Mouse (Mus musculus) embryonic fibroblast, embryonic 13.5 days (primary cell): ENCODE measurements around the gene Scamp2. TPM values are rescaled to one million over a fixed set of nuclear protein-coding genes. Genes with fewer than 3 reads are reported as not detected.
A peak's percentile ranks its signal among the peaks of the same experiment; 100 is the strongest.

ENCODE experiments used
- H3K27ac ChIP-seq: 2 replicates; pipeline ENCODE4 v1.5.1; 2012; ENCODE audit warnings: low read length, control low read depth, inconsistent platforms; ENCODE audit not compliant: insufficient read depth
- H3K4me1 ChIP-seq: 2 replicates; pipeline ENCODE4 v1.6.1; 2011; ENCODE audit warnings: low read length; ENCODE audit not compliant: control insufficient read depth, insufficient read depth
- H3K4me3 ChIP-seq: 2 replicates; pipeline ENCODE4 v1.5.1; 2011; ENCODE audit warnings: mild to moderate bottlenecking, control low read depth, low read length; ENCODE audit not compliant: insufficient read depth
- CTCF ChIP-seq: IDR thresholded peaks from 2 replicates; pipeline ENCODE4 v1.5.1; 2011; ENCODE audit warnings: mild to moderate bottlenecking, control low read depth, low read length, moderate library complexity, borderline replicate concordance; ENCODE audit not compliant: insufficient read depth
- POLR2A ChIP-seq: IDR thresholded peaks from 2 replicates; pipeline ENCODE4 v1.6.1; 2011; ENCODE audit warnings: low read depth, mild to moderate bottlenecking, control low read depth, low read length, moderate library complexity
- polyA plus RNA-seq: library from polyadenylated mRNA; stranded (reverse); fragments of >200 nt; gene quantifications from 2 replicates; pipeline ENCODE4 v1.2.4, GENCODE M21; 2011; ENCODE audit warnings: low read depth; ENCODE audit not compliant: missing spikeins, insufficient read length

Gene Scamp2
- polyA plus RNA-seq, 1 experiment: 38.2 TPM

DNA sequence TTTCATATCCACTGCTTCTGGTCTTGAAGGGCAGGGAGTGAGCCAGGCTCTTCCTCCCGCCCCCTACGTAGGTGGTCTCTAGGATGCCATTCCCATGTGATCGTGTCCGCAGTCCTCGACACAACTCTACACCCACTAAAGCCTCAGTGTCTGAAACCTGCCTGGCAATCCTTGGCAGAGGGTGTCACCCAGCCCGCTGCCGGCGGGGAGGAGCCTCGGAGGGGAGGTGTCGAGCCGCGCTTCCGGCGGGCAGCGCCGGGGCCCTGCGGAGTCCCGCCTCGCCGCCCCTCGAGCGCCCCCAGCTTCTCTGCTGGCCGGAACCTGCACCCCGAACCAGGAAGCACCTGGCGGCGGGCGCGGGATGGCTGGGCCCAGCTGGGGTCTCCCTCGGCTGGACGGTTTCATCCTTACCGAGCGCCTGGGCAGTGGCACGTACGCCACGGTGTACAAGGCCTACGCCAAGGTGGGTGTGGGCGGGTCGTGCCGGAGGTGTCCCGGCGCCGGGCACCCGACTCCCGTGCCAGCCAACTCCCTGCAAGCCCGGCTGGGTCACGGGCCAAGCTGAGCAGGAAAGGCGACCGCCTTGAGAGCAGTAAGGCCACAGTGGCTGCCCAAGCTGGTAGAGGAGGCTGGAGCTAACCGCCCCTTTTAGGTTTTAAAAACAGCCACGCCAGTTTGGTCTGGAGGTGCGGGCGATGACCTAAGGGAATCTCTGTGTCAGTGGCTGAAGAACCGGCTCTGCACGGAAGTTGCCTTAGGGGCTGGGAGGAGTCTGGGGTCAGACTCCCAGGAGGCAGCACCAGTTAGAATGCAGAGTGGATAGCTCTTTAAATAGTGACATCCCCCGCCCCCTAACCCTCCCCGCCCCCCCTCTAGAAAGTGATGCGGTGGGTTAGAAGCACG, 28.7 kb downstream of the Scamp2 start, which contains the start of gene Ulk3:
Gene Ulk3, plus strand, starts transcription at position 229 of the 903 bp plus-strand sequence.
- Histone ChIP-seq H3K27ac (peak within 1 kb of the TSS; percentile 65), H3K4me3 (peak within 1 kb of the TSS; percentile 52)
- peak; percentile 64 for TF ChIP-seq POLR2A
- TF ChIP-seq CTCF: no peak

DNA sequence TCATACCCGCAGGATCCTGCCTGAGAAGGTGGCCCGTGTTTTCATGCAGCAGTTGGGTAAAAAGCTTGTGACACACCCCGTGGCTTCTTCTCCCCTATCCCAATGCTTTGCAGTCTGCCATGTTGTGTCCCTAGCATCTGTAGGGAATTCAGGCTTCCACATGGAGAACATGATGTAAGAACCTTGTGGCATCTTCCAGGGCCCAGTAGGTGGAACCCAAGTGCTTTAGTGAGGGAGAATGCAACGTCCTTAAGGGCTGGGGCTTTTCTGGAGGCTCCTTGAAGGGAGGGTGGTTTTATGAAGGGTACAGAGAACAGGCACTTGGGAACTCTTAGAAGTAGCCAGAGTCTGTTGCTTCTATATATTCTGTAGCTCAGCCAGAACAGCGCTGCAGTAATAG, 30.0 kb downstream of the Scamp2 start:
- H3K27ac ChIP-seq: no peak overlapping the region
- H3K4me3 ChIP-seq: peak overlapping the region; percentile 52; the same call in 1 of the 2 replicates
- H3K4me1 ChIP-seq: no peaks in the 10 kb centered on the region
- TF ChIP-seq CTCF (no peak), POLR2A (peak; percentile 29; the same call in 1 of the 2 replicates)

More for the DNA sequence above, 28.7 kb downstream of the Scamp2 start, which contains the start of gene Ulk3:
- H3K4me1 ChIP-seq: no peaks in the 10 kb centered on the region

DNA sequence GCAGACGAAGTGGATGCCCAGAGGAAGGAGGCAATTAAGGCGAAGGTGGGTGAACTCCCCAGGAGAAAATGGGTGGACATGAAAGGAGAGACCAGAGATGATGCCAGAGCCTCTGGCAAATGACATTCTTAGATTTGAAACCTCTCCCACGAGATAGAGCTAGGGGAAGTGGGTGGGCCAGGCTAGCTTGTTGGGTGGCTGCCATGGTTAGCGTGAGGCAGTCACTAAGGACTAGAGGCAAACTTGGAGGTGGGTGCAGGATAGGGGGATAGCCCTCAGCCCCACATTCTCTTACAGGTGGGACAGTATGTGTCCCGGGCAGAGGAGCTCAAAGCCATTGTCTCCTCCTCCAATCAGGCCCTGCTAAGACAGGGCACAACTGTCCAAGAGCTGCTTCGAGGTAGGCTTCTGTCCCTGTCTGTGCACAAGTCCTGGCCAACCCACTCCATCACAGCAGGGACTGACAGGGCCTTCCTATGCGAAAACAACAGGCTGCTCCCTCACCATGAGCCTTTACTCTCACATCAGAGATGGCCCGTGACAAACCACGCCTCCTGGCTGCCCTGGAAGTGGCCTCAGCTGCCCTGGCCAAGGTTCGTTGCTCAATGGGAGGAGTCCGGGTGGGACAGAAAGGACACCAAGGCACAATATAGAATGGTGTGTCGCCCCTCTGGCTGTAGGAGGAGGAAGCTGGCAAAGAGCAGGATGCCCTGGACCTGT, 32.9 kb downstream of the Scamp2 start:
- no peak overlapping the region for H3K4me3 ChIP-seq
- TF ChIP-seq CTCF (no peak), POLR2A (no peak)
- H3K27ac ChIP-seq: no peak overlapping the region
- no peaks in the 10 kb centered on the region for H3K4me1 ChIP-seq

DNA sequence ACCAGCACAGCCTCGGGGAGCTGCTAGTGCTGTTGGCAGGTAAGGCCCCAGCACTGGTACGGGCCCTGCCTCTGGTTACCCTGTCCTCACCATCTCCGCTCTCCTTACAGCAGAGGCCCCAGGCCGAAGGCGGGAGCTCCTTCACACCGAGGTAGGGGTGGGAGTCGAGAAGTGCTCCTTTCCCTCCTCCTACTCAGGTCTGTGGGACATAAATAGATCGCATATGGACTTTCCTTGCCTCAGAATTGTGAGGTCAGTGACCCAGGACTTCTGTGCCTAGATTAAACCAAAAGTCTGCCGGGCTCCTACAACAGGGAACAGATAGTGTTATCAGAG, 33.4 kb downstream of the Scamp2 start:
- TF ChIP-seq POLR2A: no peak
- TF ChIP-seq CTCF: no peak
- H3K4me3 ChIP-seq: no peak overlapping the region
- no peaks in the 10 kb centered on the region for H3K4me1 ChIP-seq
- no peak overlapping the region for H3K27ac ChIP-seq

DNA sequence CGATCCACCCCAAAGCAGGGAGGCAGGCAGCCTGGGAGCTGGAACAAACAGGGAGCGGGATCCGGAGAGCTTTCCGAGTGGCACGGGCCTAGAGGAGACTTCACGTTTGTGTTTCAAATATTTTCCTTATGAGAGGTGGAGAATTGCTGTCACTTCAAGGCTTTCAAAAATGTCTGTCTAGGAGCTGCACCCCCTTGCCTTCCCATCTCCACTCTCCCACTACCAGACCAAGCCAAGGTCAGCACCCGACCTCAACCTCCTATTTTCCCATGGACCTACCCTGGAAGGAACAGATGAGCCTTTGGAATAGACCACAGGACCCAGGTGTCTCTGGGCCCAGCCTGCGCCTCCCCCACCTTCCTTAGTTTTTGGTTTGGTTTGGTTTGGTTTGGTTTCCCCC, 36.5 kb downstream of the Scamp2 start:
- H3K27ac ChIP-seq: no peak overlapping the region
- no peak overlapping the region for H3K4me3 ChIP-seq
- peaks cover 11% of the 10 kb centered on the region for H3K4me1 ChIP-seq
- TF ChIP-seq CTCF: no peak
- TF ChIP-seq POLR2A: no peak

DNA sequence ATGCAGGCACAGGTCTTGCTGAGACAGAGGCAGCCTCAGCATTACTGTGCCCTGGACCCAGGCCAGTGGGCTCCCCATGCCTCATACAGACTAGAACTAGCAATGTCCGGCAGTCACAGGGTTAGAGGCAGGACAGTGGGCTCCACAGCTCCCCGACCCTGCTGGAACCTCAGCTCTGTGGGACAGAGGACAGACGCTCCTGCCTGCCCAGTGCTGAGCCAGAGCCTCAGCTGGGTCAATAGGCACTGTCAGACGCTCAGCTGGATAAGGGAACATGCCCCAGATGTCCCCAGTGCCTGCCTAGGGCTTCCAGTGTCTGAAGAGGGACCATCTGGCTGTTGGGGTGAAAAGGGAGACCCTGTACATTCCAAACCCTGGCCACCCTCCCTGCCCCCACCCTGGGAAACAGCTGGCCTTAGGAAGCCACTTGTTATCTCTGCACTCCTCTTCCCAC, 37.2 kb downstream of the Scamp2 start:
- Histone ChIP-seq H3K27ac (no peak overlapping the region), H3K4me1 (peaks cover 11% of the 10 kb centered on the region), H3K4me3 (no peak overlapping the region)
- TF ChIP-seq CTCF: no peak
- no peak for TF ChIP-seq POLR2A

DNA sequence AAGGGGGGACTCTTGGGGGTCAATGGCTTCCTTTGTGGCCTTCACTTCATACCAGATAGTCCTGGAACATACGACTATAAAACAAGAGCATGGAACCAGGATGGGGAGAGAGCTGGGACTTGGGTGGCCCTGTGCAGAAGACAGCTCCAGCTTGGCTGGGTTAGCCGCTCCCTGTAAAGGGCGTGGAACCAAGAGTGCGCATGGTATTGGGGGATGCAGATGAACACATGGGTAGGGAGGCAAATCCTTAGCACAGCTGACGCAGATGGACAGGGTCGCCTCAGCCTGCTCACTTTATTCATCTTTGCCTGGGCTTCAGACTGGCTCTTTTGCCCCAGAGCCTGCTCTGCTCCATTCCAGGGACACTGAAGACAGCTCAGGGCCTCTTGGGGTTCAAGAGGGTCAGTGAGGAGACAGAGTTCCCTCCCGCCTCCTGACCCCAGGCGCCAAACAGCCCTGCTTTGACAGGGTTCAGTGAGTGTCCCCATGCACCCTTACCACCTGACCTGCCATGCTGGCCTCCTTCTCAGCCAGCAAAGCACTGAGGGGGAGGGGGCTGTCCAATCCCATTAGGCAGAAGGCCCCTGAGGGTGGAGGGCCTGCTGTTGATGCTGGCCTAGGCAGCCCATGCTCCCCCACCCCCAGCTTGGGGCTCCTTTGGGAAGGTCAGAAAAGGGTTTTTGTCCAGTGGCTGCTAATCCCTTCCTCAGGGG, 38.3 kb downstream of the Scamp2 start:
- TF ChIP-seq CTCF (no peak), POLR2A (no peak)
- Histone ChIP-seq H3K4me1 (peaks cover 11% of the 10 kb centered on the region), H3K27ac (no peak overlapping the region), H3K4me3 (no peak overlapping the region)

DNA sequence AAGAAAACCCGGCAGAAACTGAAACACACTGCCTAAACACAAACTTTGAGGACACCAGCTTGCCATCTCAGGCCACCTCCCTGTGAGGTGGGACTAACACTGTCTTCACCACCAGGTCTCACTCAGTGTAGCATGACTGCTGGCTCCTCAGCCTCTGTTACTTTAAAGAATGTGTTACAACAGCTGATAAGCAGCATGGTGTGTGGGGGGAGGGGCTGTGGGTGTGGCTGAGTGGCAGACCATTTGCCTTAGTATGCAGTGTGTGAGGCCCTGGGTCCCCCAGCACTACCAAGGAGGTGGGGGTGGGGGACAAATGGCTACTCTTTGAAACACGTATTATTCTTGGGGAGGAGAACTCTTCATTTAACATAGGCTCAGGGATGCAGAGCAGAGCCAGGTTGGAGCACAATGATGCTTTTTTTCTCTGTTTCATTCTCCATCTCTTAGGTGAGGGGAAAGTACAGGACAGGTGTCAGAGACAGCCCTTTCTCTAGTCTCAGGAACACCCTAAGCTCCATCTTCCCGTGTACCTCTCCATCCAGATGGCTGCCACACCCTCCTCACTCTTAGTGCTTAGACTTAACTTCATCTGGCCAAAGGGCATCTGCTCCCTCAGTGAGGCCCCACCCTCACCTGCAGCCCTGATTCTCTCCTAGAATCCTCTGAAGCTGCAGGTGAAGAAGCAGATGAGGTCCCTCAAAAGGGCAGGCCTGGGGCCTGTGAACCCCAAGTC, 40.0 kb downstream of the Scamp2 start:
- Histone ChIP-seq H3K4me1 (peaks cover 11% of the 10 kb centered on the region), H3K27ac (peak overlapping the region; percentile 83), H3K4me3 (no peak overlapping the region)
- TF ChIP-seq POLR2A (no peak), CTCF (no peak)

DNA sequence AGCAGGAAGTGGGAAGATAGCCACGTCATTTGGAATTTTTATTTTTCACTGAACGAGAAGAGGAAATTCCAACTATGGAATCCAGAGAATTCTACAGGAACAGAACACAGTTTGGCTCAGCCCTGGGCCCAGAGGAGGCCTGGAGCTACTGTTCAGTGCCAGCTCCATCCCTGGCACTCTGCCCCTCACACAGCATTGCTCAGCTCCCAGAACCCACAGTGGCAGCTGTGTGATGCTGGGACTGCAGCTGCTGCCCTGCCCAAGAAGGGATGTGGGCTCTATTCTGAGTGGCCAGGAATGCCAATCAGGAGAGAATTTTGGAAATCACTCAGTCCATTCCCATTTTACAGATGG, 40.6 kb downstream of the Scamp2 start:
- Histone ChIP-seq H3K4me3 (no peak overlapping the region), H3K4me1 (peaks cover 11% of the 10 kb centered on the region), H3K27ac (peak overlapping the region; percentile 83)
- TF ChIP-seq CTCF (no peak), POLR2A (no peak)
